Mouse (Mus musculus) frontal cortex, adult (tissue): ENCODE results near the gene Olfr450.

ENCODE experiments used
- ATAC-seq: cut with Nextera tagmentation; 2 replicates; pipeline ENCODE4 v1.9.2; 2017; ENCODE audit warnings: mild to moderate bottlenecking, moderate library complexity, mixed read lengths; ENCODE audit not compliant: low TSS enrichment

Gene Olfr450

DNA sequence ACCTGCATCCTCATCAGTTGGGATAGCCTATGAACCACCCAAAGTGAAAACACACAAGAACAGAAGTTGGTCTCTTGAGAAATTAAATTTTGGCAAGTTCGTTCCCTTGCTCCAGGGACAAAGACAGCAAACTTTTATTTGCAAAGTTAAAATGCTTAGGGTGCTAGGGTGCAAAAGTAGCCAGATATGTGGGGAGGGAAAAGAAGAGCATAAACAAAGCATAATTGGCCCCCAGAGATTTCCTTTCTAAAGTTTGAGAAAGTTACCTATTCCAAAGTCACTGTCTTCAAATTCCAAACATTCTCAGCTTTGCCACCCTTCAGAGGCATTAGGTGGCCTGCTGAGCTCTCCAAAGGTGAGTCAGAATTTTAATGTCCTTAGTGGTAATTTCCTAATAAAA, at the start of gene Olfr450:
Olfr450 (plus strand) TSS at position 301 of the 400 bp plus-strand sequence.
- no peak for ATAC-seq

- no peak for ATAC-seq
These were observed 34.7 kb upstream of the Olfr450 start for GRCm38 (mm10) chr6:42777066-42777465.

DNA sequence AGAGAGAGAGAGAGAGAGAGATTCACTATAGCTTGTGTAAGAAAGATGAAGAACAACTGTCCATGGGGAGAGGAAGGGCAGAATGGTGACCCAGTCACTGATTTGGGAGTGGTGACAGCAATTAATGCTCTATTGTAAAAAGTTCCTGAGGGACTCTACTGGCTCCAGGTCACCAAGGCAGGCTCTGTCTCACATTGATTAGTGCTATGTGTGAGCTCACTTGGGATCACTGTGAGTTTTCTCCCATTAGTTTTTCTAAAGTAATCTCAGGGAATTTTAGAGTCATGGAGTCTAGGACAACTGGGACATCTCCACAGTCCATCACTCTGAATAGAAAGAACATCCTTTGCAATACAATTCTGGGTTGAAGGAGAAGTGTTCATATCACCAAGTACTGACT, 26.9 kb upstream of the Olfr450 start, which contains the start of gene Olfr452:
Olfr452 (plus strand) TSS at position 301 of the 400 bp plus-strand sequence.
- ATAC-seq = no peak

GRCm38 (mm10) chr6:42790247-42790948, 21.3 kb upstream of the Olfr450 start:
- no peak for ATAC-seq

- no peak; the same call in 1 of the 2 replicates for ATAC-seq
These were observed 20.7 kb upstream of the Olfr450 start for GRCm38 (mm10) chr6:42790949-42791556.

- ATAC-seq = no peak
These were observed 16.8 kb upstream of the Olfr450 start for GRCm38 (mm10) chr6:42794982-42795381.

- no peak for ATAC-seq
These were observed 22.3 kb downstream of the Olfr450 start, which contains the start of gene Olfr449 for GRCm38 (mm10) chr6:42834084-42834483. Olfr449 (plus strand) TSS chr6:42834384.

DNA sequence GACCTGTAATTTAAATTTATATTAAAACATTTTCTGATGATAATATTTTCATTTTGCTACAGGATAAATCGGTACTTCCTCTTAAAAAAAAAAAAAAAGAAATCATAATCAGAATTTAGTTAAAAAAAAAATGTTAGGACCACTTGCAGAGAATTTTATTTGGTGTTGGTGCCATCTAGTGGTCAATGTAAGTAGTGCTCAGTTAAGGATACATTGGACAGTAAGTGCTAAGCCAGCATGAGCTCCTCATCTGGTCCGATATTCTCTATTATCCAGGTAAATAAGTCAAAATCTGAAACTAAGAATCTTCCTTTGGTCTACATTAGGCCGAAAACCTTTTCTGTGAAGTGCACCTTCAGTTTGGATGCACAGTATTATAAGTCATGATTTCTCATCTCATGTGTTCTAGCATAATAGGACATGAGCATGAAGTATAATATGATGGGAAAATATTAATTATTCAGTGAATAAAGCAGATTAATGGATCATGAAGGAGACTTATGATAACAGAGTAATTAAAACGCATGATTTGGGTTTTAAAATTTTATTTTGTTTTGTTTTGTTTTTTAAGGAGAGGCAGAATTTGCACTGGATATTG, 48.6 kb downstream of the Olfr450 start:
- ATAC-seq = peak; percentile 87
